Mouse (Mus musculus) left cerebral cortex, postnatal 36 days (tissue): Measurements from ENCODE around the gene Lrat. TPM values are rescaled to one million over a fixed set of nuclear protein-coding genes. Genes with fewer than 3 reads are reported as not detected.

Experiments
- DNase-seq, 2 experiments: peaks; one replicate each; pipeline ENCODE4 v3.0.0; 2021 to 2022; ENCODE audit warnings: low spot score in 2 of 2, mixed read lengths in 1 of 2
- intact Hi-C: fragments of 180-260 bp; cut with DNase I; formaldehyde crosslinking; loops from one replicate; pipeline ENCODE4 v1.15.1; 2025
- total RNA-seq, 2 experiments: library from RNA; stranded (reverse); gene quantifications; 2 replicates each; pipeline ENCODE4 v1.2.3; 2021

The Lrat gene
- total RNA-seq: under 1 TPM in 1 of 2 experiments, not detected in 1; 0.16 TPM

GRCm38 (mm10) chr3:82903613-82904205 is at the start of gene Lrat:
Lrat (minus strand) TSS chr3:82903973.
- no peak for DNase-seq
- intact Hi-C loops: no loop called here

DNA sequence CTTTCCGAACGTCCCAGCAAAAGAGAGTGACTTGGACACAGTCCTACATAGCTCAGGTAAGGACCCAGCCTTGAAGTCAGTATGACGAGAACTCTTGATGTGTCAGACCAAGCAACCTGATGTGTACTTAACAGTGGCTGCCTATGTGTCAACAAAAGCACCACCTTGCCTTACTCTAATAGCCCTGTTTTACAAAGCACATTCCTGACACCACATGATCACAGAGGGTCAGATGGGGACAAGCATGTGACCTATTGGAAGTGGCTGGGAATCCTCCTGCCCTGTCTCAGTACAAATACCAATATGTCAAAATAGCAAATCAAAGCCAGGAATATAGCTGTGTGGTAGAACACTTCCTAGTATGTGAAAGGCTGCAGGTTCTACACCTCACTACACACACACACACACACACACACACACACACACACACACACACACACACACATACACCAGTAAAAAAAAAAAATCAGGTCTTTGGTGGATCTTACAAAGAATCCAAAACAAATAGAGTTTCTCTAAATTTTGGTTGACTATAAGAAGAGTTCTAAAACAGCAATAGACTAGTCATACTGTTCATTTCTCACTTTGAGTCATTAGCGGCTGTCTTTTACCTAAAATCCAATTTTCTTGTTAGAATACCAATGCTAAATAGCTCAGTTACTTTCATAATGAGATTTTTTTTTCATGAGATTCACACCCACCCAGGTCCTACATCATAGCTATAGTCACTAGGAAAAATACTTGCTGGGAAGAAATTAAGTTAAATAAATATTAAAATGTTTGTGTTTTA is 48.6 kb upstream of the Lrat start:
- DNase-seq: no peak
- intact Hi-C loops: no loop called here

GRCm38 (mm10) chr3:82950639-82951038 is 46.9 kb upstream of the Lrat start:
- no peak for DNase-seq
- intact Hi-C loops: no loop called here

- DNase-seq: no peak
- intact Hi-C loops: no loop called here
Observed at GRCm38 (mm10) chr3:82950208-82950607, 46.4 kb upstream of the Lrat start.

- intact Hi-C loops: no loop called here
- no peak for DNase-seq
Observed at GRCm38 (mm10) chr3:82946375-82947107, 42.8 kb upstream of the Lrat start.

DNA sequence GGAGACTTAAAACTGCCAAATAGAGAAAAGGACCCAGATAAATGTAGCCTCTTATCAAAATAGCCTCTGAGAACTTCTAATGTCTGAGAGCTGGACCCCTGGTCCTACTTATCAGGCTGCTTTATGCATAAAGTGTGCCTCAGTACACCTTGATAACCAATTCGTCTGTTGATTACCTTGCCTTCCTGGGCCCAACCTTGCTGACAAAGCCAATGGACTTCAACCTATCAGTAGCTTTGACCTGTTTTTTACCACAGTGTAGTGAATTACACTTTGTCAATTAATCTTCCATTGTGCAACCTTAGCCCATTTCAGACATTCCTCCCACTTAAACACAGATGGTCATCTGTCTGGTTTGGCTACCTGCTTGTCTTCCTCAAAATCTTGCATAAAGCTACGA is 24.1 kb upstream of the Lrat start:
- intact Hi-C loops: no loop called here
- DNase-seq: no peak

- intact Hi-C loops: no loop called here
- DNase-seq: no peak
Observed at GRCm38 (mm10) chr3:82915632-82916031, 11.9 kb upstream of the Lrat start.

GRCm38 (mm10) chr3:82908671-82909070 is 4.9 kb upstream of the Lrat start:
- no peak for DNase-seq
- intact Hi-C loops: no loop called here

DNA sequence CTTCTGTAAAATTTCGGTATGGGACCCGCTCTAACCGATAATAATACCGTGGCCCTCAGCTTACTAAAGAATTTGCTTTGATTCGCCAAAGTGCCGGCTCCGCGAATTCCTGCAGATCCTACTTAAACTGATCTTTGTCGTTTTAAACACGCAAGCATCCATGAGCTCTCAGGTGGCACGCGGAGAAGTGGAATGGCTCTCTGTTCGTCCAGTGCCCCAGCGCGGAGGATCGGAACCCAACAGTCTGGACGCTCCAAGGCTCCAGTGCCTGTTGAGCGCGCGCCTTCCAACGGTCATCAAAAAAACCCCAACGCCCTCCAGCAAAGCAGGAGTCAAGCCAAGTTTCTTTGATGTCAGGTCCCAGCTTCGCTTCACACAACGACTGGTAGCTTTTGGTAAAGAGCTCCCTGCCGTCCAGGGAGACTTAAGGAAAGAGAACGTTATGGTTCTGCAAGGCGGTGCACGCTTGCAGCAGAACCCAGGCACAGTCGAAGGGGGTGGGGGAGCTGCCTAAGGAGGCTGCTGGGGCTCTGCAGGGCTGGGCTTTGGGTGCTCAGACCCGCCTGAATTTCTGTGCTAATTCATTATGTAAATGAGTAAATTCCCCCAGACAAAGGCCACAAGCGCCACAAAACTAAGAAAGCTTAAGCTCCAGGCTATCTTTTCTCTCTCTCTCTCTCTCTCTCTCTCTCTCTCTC is 587 bp upstream of the Lrat start:
- intact Hi-C loops: no loop called here
- DNase-seq: no peak

GRCm38 (mm10) chr3:82902757-82903612 is 788 bp downstream of the Lrat start:
- no peak for DNase-seq
- intact Hi-C loops: no loop called here

DNA sequence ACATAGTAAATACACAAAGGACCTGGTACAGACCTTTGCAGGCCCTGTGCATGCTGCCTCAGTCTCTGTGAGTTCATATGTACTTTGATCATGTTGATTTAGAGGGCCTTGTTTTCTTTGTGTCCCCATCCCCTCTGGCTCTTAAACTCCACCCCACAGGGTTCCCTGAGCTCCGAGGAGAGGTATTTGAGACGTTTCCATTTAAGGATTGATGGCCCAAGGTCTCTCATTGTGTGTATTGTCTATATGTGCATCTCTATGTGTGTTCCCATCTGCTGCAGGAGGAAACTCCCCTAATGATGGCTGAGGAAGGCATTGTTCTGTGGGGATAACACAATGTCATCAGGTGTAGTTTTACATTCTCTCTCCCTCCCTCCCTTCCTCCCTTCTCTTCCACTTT is 14.9 kb downstream of the Lrat start:
- intact Hi-C loops: no loop called here
- DNase-seq: no peak

GRCm38 (mm10) chr3:82877258-82877657 is 26.5 kb downstream of the Lrat start:
- DNase-seq: no peak
- intact Hi-C loops: loop anchor here (5.0 to 10.0 kb wide), 2 partner anchors 105 to 178 kb away; partner anchors contain the start of gene Plrg1

DNA sequence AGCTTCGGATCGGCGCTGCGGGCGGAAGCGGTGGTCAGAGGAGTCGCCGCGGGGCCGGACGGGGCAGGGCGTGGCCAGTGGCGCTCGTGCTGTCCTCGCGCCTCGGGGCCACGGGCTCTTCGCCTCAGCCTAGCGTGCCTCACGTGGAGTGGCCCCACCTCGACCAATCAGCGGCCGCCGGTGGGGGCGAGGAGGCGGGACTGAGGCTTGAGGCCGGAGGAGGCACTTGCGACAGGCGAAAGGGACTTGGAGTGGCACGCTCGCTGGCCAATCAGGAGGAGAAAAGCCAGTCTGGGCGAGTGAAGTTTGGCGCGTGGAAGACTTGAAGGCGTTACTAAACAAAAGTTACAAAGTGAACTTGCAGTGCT is 27.4 kb downstream of the Lrat start, which contains the start of gene Rbm46:
Rbm46 (minus strand) TSS at position 112 of the 368 bp plus-strand sequence.
- intact Hi-C loops: loop anchor here (5.0 to 10.0 kb wide), 2 partner anchors 106 to 178 kb away; partner anchors contain the start of gene Plrg1
- peak; percentile 50 to 53 for DNase-seq

- intact Hi-C loops: loop anchor here (5.0 to 10.0 kb wide), 2 partner anchors 106 to 179 kb away; partner anchors contain the start of gene Plrg1
- DNase-seq: no peak
Observed at GRCm38 (mm10) chr3:82875671-82876371, 28.0 kb downstream of the Lrat start.

DNA sequence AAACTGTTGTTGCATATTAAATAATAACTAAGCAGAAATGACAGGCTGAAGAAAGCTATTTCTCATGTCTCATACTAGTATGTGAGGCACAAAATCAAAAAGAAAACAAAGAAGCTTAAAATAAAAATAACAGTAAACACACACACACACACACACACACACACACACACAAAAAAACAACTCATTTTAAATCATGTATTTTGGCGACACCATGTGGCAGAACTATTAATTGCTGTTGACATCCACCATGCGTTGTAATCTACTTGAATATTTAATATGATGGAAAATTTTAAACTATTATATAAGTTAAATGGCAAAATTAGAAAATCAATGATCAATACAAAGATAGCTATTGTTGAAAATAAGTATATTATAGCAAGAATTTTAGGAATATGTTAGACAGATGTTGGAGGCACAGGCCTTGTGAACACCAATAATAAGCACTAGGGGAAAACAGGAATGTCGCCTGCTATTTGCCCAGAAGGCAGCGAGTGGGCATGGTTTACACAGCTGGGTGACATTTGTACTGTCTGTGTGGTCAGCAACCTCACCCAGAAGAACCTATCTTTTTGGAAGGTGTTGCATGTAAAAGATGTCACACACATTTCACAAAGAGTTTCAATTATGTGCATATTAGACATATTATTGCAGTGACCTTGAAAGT is 46.2 kb downstream of the Lrat start:
- peak in 1 of 2 experiments; percentile 12 for DNase-seq
- intact Hi-C loops: loop anchor here (2.0 kb wide), 1 partner anchor 493 kb away; no protein-coding TSS in a partner anchor
